Mouse (Mus musculus) small intestine, adult 2 months (tissue): ENCODE measurements around the gene Nup107. TPM values are rescaled to one million over a fixed set of nuclear protein-coding genes. Genes with fewer than 3 reads are reported as not detected.
"Not testable (repeated sequence)": the region's sequence is repeated elsewhere in the genome, so short reads cannot be mapped to it uniquely, and the experiment has no call there.

Experiments used
- H3K27ac ChIP-seq: fragments of 200-500 bp; 2 replicates; pipeline ENCODE4 v1.5.1; 2012; ENCODE audit warnings: low read depth, low read length, control low read depth, inconsistent platforms; ENCODE audit not compliant: insufficient read depth
- H3K27me3 ChIP-seq: fragments of 200-500 bp; 2 replicates; pipeline ENCODE4 v1.6.1; 2012; ENCODE audit warnings: mild to moderate bottlenecking, moderate library complexity, low read length, inconsistent platforms; ENCODE audit not compliant: control insufficient read depth, insufficient read depth
- H3K36me3 ChIP-seq: fragments of 200-500 bp; 2 replicates; pipeline ENCODE4 v1.6.1; 2012; ENCODE audit warnings: mild to moderate bottlenecking, low read length, control low read depth, inconsistent platforms; ENCODE audit not compliant: control insufficient read depth, insufficient read depth
- H3K4me1 ChIP-seq: fragments of 200-500 bp; 2 replicates; pipeline ENCODE4 v1.6.1; 2012; ENCODE audit warnings: low read length, inconsistent platforms, mixed read lengths; ENCODE audit not compliant: control insufficient read depth, insufficient read depth, insufficient read length
- H3K4me3 ChIP-seq: fragments of 200-500 bp; 2 replicates; pipeline ENCODE4 v1.5.1; 2012; ENCODE audit warnings: low read depth, mild to moderate bottlenecking, control low read depth, inconsistent platforms, low read length, moderate library complexity
- CTCF ChIP-seq: fragments of 200-500 bp; IDR thresholded peaks from 2 replicates; pipeline ENCODE4 v1.5.1; 2012; ENCODE audit warnings: low read depth, mild to moderate bottlenecking, control low read depth, inconsistent platforms, low read length, moderate library complexity, mixed read lengths; ENCODE audit not compliant: insufficient replicate concordance, insufficient read length; ENCODE audit errors: extremely low read depth
- POLR2A ChIP-seq: fragments of 200-500 bp; IDR thresholded peaks from 2 replicates; pipeline ENCODE4 v1.6.1; 2012; ENCODE audit warnings: low read depth, mild to moderate bottlenecking, control low read depth, inconsistent platforms, low read length, moderate library complexity
- WGBS: fragments of 180-500 bp; shearing (Covaris S2); methylation state at CpG from one replicate; pipeline ENCODE4 v1.1.7; 2018; 5-methylcytosine and 5-hydroxymethylcytosine counted together
- polyA plus RNA-seq: library from polyadenylated mRNA; depleted of rRNA; stranded (reverse); fragments of >200 nt; gene quantifications from 2 replicates; pipeline ENCODE4 v1.2.3, GENCODE M21; 2012

The Nup107 gene
- polyA plus RNA-seq, 1 experiment: 3.1 TPM

DNA sequence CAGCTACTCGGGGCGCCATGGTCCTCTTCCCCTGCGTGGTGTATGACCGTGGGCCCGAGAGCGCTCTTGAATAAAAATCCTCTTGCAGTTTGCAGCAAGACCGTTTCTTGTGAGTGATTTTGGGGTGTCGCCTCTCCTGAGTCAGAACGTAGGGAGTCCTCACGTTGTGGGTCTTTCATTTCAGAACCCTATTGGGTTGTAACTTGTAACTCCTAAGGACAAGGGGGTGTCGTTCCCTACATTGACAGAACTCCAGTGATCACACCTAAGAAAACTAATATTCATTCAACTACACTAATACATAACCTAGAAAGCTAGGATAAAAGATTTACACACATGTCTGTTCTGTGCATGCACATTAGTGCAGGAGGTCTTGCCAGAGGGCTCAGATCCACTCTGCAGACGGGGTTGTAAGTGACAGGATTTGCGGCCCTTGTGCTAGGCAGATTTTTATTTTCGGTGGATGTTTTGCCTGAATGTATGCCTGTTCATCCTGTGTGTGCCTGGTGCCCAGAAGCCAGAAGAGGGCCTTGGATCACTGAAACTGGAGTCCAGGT lies 42.6 kb downstream of the Nup107 start:
- no peak overlapping the region for H3K27ac ChIP-seq
- no peak for TF ChIP-seq POLR2A
- TF ChIP-seq CTCF: no peak
- H3K36me3 ChIP-seq: peaks cover 23% of the 10 kb centered on the region
- no peaks in the 10 kb centered on the region for H3K4me1 ChIP-seq
- H3K4me3 ChIP-seq: no peak overlapping the region
- H3K27me3 ChIP-seq: no peaks in the 10 kb centered on the region
- WGBS: 94% methylated on average over 14 of the region's 14 CpGs

DNA sequence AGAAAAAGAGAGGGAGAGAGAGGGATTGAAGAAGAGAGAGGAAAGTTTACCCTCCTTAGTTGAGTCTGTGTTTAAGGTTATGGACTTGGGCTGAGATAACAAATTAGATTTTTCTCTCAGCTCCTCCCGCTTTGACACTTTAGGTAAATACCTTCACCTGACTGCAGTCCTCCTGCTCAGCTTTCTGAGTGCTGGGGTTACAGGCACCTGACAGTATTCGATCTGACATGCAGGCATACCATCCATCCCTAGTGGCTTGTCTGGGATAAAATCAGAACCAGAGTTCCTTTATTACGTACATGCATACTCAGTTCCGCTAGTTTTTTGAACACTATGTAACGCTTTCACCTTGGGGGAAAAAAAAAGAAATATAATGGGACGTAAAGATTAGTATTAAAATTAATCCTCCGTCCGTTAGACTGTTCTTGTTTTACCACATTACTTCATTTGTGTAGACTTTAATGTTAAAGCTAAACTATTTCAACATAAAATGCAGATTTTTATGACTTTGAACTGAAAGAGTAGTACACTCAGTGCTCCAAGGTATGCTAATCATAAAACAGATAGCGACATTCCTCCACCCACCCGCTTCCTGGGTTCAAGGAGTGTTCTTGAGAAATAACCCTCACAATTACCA lies 43.3 kb downstream of the Nup107 start:
- 97% methylated on average over 10 of the region's 10 CpGs for WGBS
- Histone ChIP-seq H3K4me3 (no peak overlapping the region), H3K27ac (no peak overlapping the region), H3K27me3 (no peaks in the 10 kb centered on the region), H3K4me1 (no peaks in the 10 kb centered on the region), H3K36me3 (peaks cover 23% of the 10 kb centered on the region)
- TF ChIP-seq POLR2A: no peak
- TF ChIP-seq CTCF: no peak

DNA sequence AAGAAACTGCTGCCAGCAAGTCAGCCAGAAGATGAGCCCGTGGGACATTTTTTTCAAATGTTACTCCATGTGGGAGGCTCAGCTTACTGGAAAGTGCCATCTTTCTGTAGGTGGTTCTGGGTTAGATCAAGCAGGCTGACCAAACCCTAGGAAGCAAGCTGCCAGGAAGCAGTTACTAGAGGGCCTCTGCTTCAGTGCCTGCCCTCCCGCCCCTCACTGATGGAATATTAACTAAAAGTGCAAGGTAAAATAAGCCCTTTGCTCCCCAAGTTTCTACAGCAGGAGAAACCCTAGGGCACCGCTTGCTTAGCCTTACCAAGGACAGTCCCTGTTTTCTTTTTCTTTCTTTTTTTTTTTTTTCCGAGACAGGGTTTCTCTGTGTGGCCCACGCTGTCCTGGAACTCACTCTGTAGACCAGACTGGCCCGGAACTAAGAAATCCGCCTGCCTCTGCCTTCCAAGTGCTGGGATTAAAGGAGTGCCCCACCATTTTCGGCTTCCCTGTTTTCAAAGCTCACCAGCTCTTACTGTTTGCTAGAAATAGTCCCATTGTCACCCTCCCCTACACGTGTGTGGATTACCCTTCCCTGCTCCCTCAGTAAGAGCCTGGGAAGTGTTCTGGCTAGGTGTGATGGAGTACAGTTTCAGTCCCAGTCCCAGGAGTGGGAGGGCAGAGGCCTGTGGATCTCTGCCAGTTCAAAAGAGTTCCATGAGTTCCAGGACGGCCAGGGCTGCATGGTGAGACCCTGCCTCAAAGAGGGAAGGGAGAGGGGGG lies 44.0 kb downstream of the Nup107 start:
- WGBS: 86% methylated on average over 10 of the region's 10 CpGs
- no peaks in the 10 kb centered on the region for H3K4me1 ChIP-seq
- peaks cover 21% of the 10 kb centered on the region for H3K36me3 ChIP-seq
- no peak overlapping the region for H3K4me3 ChIP-seq
- no peak overlapping the region for H3K27ac ChIP-seq
- no peaks in the 10 kb centered on the region for H3K27me3 ChIP-seq
- TF ChIP-seq POLR2A (no peak), CTCF (no peak)

DNA sequence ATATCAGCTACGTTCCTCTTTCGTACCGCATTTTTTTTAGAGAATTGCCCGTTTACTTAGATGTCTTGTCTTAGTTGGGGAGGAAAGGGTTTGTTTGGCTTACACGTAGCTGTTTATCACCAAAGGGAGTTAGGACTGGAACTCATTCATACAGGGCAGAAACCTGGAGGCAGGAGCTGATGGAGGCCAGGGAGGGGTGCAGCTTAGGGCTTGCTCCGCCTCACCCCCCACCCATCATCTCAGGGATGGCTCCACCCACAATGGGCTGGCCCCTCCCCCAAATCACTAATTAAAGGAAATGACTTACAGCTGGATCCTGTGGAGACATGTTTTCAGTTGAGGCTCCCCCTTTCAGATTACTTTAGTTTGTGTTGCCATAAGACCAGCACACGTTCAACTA lies 44.8 kb downstream of the Nup107 start:
- no peaks in the 10 kb centered on the region for H3K27me3 ChIP-seq
- peaks cover 21% of the 10 kb centered on the region for H3K36me3 ChIP-seq
- peak overlapping the region; percentile 34; the same call in 1 of the 2 replicates for H3K27ac ChIP-seq
- TF ChIP-seq POLR2A (no peak), CTCF (no peak)
- H3K4me3 ChIP-seq: no peak overlapping the region
- no peaks in the 10 kb centered on the region for H3K4me1 ChIP-seq
- 92% methylated on average over 7 of the region's 7 CpGs for WGBS

DNA sequence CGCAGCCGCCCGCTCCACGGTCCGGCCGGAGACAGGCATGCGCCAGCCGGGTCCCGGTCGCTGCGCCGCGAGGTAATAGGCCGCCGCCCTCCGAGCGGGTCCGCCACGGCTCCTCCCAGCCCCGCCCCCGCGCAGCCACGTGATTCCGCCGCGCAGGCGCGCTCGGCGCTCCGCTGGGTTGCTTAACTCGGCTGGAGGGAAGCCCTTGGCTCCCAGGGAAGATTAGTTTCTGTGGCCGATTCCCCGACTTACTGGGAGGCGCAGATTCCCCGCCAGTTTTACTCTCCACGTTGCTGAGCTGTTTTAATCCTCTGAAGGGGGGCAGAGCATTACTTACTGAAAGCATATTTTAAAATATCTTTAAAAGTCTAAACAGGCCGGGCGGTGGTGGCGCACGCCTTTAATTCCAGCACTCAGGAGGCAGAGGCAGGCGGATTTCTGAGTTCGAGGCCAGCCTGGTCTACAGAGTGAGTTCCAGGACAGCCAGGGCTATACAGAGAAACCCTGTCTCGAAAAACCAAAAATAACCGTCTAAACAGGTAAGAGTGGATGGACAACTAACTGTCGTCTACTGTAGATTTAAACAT lies 46.1 kb downstream of the Nup107 start, which contains the start of gene Slc35e3:
Gene Slc35e3, minus strand, starts transcription at position 69 of the 587 bp plus-strand sequence.
- 14% methylated on average over 45 of the region's 46 CpGs for WGBS
- H3K4me1 ChIP-seq: no peaks in the 10 kb centered on the region
- H3K4me3 ChIP-seq: peak within 1 kb of the TSS; percentile 55
- H3K27ac ChIP-seq: peak within 1 kb of the TSS; percentile 42; the same call in 1 of the 2 replicates
- H3K27me3 ChIP-seq: no peaks in the 10 kb centered on the region
- TF ChIP-seq POLR2A (no peak), CTCF (no peak)
- H3K36me3 ChIP-seq: peaks cover 14% of the 10 kb centered on the region

DNA sequence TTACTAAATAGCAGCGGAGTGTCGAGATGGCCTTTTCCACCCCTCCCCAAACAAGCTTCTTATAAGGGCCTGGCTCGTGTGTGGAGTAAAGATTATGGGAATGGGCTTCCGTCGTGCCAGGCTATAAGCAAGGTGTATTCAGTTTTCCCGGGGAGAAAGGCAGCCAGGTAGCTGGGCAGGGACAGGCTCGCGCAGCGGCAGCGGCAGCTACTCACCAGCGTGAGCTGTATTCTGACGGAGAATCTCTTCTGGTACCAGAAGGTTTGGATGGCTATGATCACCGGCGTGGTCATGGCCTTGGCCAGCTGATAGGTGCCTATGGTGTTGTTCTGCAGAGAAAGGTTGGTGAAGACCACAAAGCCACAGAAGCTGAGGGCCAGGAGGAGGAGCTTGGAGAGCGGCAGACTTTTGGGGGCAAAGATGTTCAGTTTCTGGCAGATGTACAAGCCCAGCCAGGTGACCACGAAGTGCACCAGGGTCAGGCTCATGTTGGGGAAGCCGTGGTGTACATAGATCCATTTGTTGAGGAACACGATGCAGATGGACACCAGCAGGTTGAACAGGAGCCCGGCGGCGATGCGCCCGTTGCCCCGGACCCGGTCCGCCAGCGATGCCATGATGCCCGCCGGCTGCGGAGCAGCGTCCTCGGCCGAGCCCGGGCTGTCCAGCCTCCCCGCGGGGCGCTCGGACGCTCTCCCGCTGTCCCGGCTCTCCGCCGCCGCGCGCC lies 46.8 kb downstream of the Nup107 start:
- Histone ChIP-seq H3K27ac (peak overlapping the region; percentile 14; the same call in 1 of the 2 replicates), H3K4me3 (peak overlapping the region; percentile 55)
- WGBS: 2% methylated on average over 14 of the region's 46 CpGs
- not testable (repeated sequence) for H3K36me3 ChIP-seq, H3K27me3 ChIP-seq, H3K4me1 ChIP-seq
